Mouse (Mus musculus) midbrain, embryonic 10.5 days (tissue): ENCODE measurements around the gene Tab1. TPM values are rescaled to one million over a fixed set of nuclear protein-coding genes. Genes with fewer than 3 reads are reported as not detected.

Experiments used
- DNase-seq: peaks from one replicate; pipeline ENCODE4 v3.0.0-alpha.2; 2017; ENCODE audit warnings: low spot score
- H3K27ac ChIP-seq: fragments of 300-500 bp; sonication (generic); replicated peaks from 2 replicates; pipeline ENCODE4 v1.5.1; 2016; ENCODE audit warnings: mild to moderate bottlenecking
- H3K27me3 ChIP-seq: fragments of 300-500 bp; sonication (generic); 2 replicates; pipeline ENCODE4 v1.6.1; 2016; ENCODE audit warnings: low read depth, mild to moderate bottlenecking; ENCODE audit not compliant: poor library complexity, severe bottlenecking
- H3K36me3 ChIP-seq: fragments of 300-500 bp; sonication (generic); 2 replicates; pipeline ENCODE4 v1.6.1; 2016; ENCODE audit warnings: mild to moderate bottlenecking, moderate library complexity
- H3K4me1 ChIP-seq: fragments of 300-500 bp; sonication (generic); 2 replicates; pipeline ENCODE4 v1.6.1; 2016
- H3K4me3 ChIP-seq: fragments of 300-500 bp; sonication (generic); 2 replicates; pipeline ENCODE4 v1.5.1; 2016; ENCODE audit warnings: mild to moderate bottlenecking, moderate library complexity
- H3K9me3 ChIP-seq: fragments of 300-500 bp; sonication (generic); replicated peaks from 2 replicates; pipeline ENCODE4 v1.6.1; 2016; ENCODE audit warnings: mild to moderate bottlenecking
- WGBS: fragments of 180-500 bp; shearing (Covaris S2); methylation state at CpG from one replicate; pipeline ENCODE4 v1.1.7; 2016; 5-methylcytosine and 5-hydroxymethylcytosine counted together
- polyA plus RNA-seq: library from polyadenylated mRNA; unstranded; fragments of >200 nt; fragmentation: Nextera tagmentation; extraction: Ambion mirVana; gene quantifications from 2 replicates; pipeline ENCODE4 v1.2.1, GENCODE M21; 2016

The Tab1 gene
- polyA plus RNA-seq, 1 experiment from 2014 or later: 40.0 TPM

- Histone ChIP-seq H3K9me3 (no peaks in the 10 kb centered on the region), H3K36me3 (peaks cover 78% of the 10 kb centered on the region), H3K27ac (no peak overlapping the region), H3K4me1 (peaks cover 25% of the 10 kb centered on the region), H3K4me3 (no peak overlapping the region), H3K27me3 (no peaks in the 10 kb centered on the region)
- 96% methylated on average over 4 of the region's 4 CpGs for WGBS
- no peak for DNase-seq
Observed at GRCm38 (mm10) chr15:80160726-80161125, 27.8 kb downstream of the Tab1 start.

DNA sequence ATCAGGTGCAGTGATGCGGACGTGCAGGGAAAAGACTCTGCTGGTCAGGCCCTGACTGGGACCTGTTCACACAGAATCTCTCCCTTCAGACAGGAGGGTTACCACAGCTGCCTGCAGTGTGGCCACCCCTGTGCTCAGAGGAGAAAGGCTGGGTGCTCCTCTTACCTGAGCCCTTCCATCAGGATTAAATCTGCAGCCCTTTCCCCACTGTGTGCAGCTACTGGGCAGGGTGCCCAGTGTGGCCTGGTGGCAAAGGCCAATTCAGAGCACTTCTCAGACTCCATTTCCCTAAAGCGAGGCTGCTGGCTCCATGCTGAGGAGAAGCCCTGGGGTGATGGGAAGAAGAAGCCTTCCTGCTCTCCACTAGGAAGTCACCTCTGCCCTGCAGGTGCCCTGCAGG, 28.3 kb downstream of the Tab1 start:
- no peak overlapping the region for H3K27ac ChIP-seq
- no peak overlapping the region for H3K4me3 ChIP-seq
- no peaks in the 10 kb centered on the region for H3K9me3 ChIP-seq
- no peaks in the 10 kb centered on the region for H3K27me3 ChIP-seq
- 88% methylated on average over 3 of the region's 3 CpGs for WGBS
- peaks cover 73% of the 10 kb centered on the region for H3K36me3 ChIP-seq
- H3K4me1 ChIP-seq: peaks cover 25% of the 10 kb centered on the region
- no peak for DNase-seq

DNA sequence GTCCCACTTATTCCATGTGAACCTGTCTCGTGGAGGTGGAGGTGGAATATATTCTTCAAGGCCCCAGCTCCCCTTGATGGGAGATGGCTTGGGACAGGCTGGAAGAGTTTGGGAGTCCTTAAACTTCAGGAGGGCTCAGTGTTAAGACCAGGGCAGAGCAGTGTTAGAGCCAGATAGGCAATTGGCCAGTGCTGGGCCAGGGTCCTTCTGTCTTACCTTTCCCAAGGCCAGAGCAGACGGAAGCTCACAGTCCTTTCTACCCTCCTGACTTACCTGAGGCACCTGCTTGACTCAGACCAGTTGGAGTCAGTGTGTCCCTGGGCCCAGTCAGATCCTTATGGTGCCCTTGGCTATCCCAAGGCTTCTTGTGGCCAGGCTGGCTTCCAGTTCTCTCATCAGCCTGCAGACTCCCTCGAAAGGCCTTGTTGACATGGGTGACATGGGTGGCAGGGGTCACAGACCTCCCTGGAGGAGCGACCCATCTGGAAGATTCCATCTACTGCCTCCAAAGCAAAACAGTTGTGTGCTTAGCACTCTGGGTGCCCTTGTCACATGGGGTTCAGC, 29.6 kb downstream of the Tab1 start:
- 86% methylated on average over 4 of the region's 4 CpGs for WGBS
- H3K36me3 ChIP-seq: peaks cover 60% of the 10 kb centered on the region
- H3K27ac ChIP-seq: no peak overlapping the region; the same call in 1 of the 2 replicates
- peaks cover 25% of the 10 kb centered on the region for H3K4me1 ChIP-seq
- DNase-seq: no peak
- H3K9me3 ChIP-seq: no peaks in the 10 kb centered on the region
- H3K4me3 ChIP-seq: no peak overlapping the region
- no peaks in the 10 kb centered on the region for H3K27me3 ChIP-seq

DNA sequence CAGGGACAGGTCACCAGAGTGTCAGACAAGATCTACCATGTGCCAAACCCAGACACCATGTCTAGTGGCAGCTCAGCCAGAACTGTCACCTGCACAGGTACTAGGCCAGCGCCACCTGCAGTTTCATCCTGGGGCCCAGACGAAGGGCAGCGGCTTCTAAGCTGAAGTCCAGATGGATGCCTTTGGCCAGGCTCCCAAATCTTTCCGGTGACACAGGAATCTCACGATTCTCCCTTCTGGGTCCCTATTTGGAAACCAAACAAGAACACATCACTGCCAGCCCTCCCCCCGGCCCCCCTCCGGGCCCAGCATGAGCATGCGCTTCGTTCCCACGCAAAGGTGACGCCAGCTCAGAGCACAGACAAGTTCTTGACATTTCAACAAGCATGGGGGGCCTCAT, 30.3 kb downstream of the Tab1 start:
- DNase-seq: no peak
- 88% methylated on average over 11 of the region's 11 CpGs for WGBS
- no peaks in the 10 kb centered on the region for H3K27me3 ChIP-seq
- H3K4me3 ChIP-seq: no peak overlapping the region
- no peak overlapping the region for H3K27ac ChIP-seq
- H3K9me3 ChIP-seq: no peaks in the 10 kb centered on the region
- peaks cover 21% of the 10 kb centered on the region for H3K4me1 ChIP-seq
- peaks cover 52% of the 10 kb centered on the region for H3K36me3 ChIP-seq

DNA sequence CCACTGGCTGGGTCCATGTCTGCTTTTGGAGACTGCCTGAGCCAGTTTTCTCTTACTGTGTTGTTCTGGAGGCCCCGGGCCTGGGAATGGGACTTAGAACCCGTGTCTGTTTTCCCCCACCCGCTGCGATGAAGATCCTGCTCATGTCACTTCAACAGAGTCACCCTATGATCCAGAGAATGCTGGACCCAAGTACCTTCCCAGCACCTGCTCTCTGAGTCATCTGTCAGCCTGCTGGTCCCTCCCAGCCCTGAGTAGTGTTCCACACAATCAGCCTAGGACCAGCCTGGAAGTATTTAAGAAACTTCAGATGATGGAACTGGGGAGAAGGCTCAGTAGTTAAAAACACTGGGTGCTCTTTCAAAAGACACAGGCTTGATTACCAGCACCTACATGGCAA, 30.8 kb downstream of the Tab1 start:
- 91% methylated on average over 4 of the region's 4 CpGs for WGBS
- H3K27ac ChIP-seq: no peak overlapping the region
- DNase-seq: no peak
- no peak overlapping the region for H3K4me3 ChIP-seq
- peaks cover 17% of the 10 kb centered on the region for H3K4me1 ChIP-seq
- peaks cover 48% of the 10 kb centered on the region for H3K36me3 ChIP-seq
- no peaks in the 10 kb centered on the region for H3K27me3 ChIP-seq
- no peaks in the 10 kb centered on the region for H3K9me3 ChIP-seq

GRCm38 (mm10) chr15:80165396-80165795, 32.5 kb downstream of the Tab1 start:
- H3K4me3 ChIP-seq: no peak overlapping the region
- no peak for DNase-seq

DNA sequence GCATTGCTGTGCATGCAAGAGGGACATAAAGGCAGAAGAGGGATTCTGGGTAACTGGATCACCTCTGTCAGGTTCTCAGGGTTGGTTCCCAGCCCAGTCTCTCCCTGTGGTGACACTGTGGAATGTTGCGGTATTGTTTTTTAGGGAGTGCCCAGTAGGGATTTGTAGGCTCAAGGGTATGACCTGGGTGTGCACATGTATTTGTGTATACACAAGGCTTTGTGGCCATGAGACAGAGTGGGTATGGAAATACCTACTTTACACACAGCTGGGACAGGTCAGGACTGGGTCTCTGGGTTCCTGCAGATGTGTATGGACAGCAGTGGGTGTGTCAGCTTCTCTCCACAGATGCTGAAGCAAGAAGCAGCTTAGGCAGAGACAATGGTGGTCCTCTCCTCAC, 36.6 kb downstream of the Tab1 start:
- Histone ChIP-seq H3K36me3 (no peaks in the 10 kb centered on the region), H3K4me3 (no peak overlapping the region), H3K4me1 (peaks cover 34% of the 10 kb centered on the region), H3K27me3 (peaks cover 31% of the 10 kb centered on the region), H3K27ac (no peak overlapping the region), H3K9me3 (no peaks in the 10 kb centered on the region)
- WGBS: 100% methylated on average over 1 of the region's 1 CpGs
- DNase-seq: no peak

More at GRCm38 (mm10) chr15:80165396-80165795, 32.5 kb downstream of the Tab1 start:
- H3K27ac ChIP-seq: no peak overlapping the region
- H3K27me3 ChIP-seq: peaks cover 6% of the 10 kb centered on the region; the same call in 1 of the 2 replicates
- 66% methylated on average over 5 of the region's 5 CpGs for WGBS
- no peaks in the 10 kb centered on the region for H3K9me3 ChIP-seq
- peaks cover 9% of the 10 kb centered on the region; the same call in 1 of the 2 replicates for H3K4me1 ChIP-seq
- H3K36me3 ChIP-seq: peaks cover 31% of the 10 kb centered on the region

GRCm38 (mm10) chr15:80170357-80170756, 37.4 kb downstream of the Tab1 start:
- Histone ChIP-seq H3K36me3 (no peaks in the 10 kb centered on the region), H3K27me3 (peaks cover 31% of the 10 kb centered on the region), H3K27ac (0 out of 2 replicates have a peak overlapping the region, but pooled peaks have one; percentile 2), H3K4me3 (no peak overlapping the region), H3K9me3 (no peaks in the 10 kb centered on the region), H3K4me1 (peaks cover 43% of the 10 kb centered on the region)
- no peak for DNase-seq
- WGBS: 55% methylated on average over 4 of the region's 4 CpGs

- Histone ChIP-seq H3K4me1 (peaks cover 51% of the 10 kb centered on the region), H3K9me3 (no peaks in the 10 kb centered on the region), H3K4me3 (peak overlapping the region; percentile 22; the same call in 1 of the 2 replicates), H3K27ac (0 out of 2 replicates have a peak overlapping the region, but pooled peaks have one; percentile 9), H3K36me3 (no peaks in the 10 kb centered on the region), H3K27me3 (peaks cover 31% of the 10 kb centered on the region)
- whole genome bisulfite sequencing: 8% methylated on average over 8 of the region's 8 CpGs
- DNase-seq: no peak
Observed at GRCm38 (mm10) chr15:80171286-80171685, 38.4 kb downstream of the Tab1 start.

GRCm38 (mm10) chr15:80171791-80172190, 38.9 kb downstream of the Tab1 start:
- Histone ChIP-seq H3K27me3 (peaks cover 31% of the 10 kb centered on the region), H3K9me3 (no peaks in the 10 kb centered on the region), H3K27ac (0 out of 2 replicates have a peak overlapping the region, but pooled peaks have one; percentile 9), H3K4me3 (peak overlapping the region; percentile 22; the same call in 1 of the 2 replicates), H3K36me3 (no peaks in the 10 kb centered on the region), H3K4me1 (peaks cover 53% of the 10 kb centered on the region)
- DNase-seq: no peak
- 16% methylated on average over 6 of the region's 6 CpGs for WGBS

GRCm38 (mm10) chr15:80173001-80173771, 40.3 kb downstream of the Tab1 start, which contains the start of gene Mgat3:
Gene Mgat3 (plus strand): TSS chr15:80173721.
- Histone ChIP-seq H3K27ac (peak within 1 kb of the TSS; percentile 98), H3K9me3 (no peaks in the 10 kb centered on the region), H3K36me3 (no peaks in the 10 kb centered on the region), H3K4me3 (peak within 1 kb of the TSS; percentile 97), H3K27me3 (peaks cover 31% of the 10 kb centered on the region), H3K4me1 (peaks cover 54% of the 10 kb centered on the region)
- DNase-seq: peak; percentile 73
- 4% methylated on average over 79 of the region's 85 CpGs for WGBS

GRCm38 (mm10) chr15:80173781-80174597, 41.1 kb downstream of the Tab1 start:
- H3K27ac ChIP-seq: peak overlapping the region; percentile 98
- H3K36me3 ChIP-seq: no peaks in the 10 kb centered on the region
- peak; percentile 62 for DNase-seq
- no peaks in the 10 kb centered on the region for H3K9me3 ChIP-seq
- H3K4me3 ChIP-seq: peak overlapping the region; percentile 97
- WGBS: under 1% methylated on average over 52 of the region's 60 CpGs
- peaks cover 31% of the 10 kb centered on the region for H3K27me3 ChIP-seq
- H3K4me1 ChIP-seq: peaks cover 54% of the 10 kb centered on the region
